Mouse (Mus musculus) testis, adult 2 months (tissue): ENCODE measurements around the gene Llgl2.

Experiments used
- CTCF ChIP-seq: fragments of 200-500 bp; IDR thresholded peaks from 2 replicates; pipeline ENCODE4 v1.5.1; 2012; ENCODE audit warnings: low read depth, mild to moderate bottlenecking, inconsistent platforms, low read length, moderate library complexity; ENCODE audit not compliant: control insufficient read depth, insufficient read depth, insufficient replicate concordance
- POLR2A ChIP-seq: fragments of 200-500 bp; IDR thresholded peaks from 2 replicates; pipeline ENCODE4 v1.6.1; 2012; ENCODE audit warnings: low read depth, mild to moderate bottlenecking, inconsistent platforms, low read length, moderate library complexity; ENCODE audit not compliant: control insufficient read depth

DNA sequence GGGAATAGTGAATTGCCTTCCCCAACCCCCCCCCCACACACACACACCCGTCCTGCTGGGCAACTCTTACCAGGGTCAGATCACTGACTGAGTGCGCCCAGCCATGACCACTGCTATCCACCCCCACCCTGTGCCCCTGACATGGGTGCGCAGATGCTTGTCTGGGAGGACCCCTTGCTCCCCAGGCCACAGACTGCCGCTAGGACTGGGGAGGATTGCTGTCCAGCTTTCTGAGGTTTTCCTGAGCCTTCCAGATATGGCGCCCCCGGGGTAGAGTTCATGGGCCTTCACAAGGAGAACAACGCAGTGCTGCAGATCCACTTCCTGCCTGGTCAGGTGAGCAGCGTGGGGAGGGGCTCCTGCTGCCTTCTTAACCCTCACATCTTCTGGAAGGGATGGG, 20.4 kb downstream of the Llgl2 start:
- TF ChIP-seq POLR2A (no peak), CTCF (no peak)
